Mouse (Mus musculus): ENCODE results near the gene Col5a1.

The Col5a1 gene

DNA sequence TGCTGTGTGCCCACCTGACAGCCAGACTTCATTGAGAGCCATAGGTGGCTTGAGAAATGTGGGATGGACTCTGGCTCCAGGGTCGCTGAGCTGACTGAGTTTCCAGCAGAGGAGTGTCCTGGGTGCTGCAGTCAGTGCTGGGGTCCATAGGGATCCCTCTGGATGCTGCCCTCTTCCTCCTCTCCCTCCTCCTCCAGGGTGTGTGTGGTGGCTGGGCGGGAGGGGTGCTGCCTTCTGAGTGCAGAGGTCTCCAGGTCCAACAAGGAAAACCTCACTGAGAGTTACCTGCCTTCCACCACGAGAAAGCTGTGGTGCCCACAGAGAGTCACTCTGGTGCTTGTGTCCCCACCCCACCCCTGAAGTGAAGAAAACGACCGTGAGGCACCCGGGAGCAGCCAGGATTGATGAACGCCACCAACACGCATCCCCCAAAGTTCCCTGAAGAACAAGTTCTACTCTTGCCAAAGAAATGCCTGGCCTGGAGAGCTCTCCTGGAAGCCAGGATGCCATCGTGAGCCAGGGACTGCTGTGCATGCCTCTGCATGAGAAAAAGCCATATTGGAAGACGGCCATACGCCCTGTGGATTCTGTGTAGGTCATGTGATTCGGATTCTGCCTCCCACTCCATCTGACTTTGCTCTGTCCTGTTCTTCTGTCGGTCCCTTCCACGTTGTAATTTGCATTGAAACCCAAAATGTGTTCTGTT lies 152.3 kb downstream of the Col5a1 start:
- no peak for DNase-seq

DNA sequence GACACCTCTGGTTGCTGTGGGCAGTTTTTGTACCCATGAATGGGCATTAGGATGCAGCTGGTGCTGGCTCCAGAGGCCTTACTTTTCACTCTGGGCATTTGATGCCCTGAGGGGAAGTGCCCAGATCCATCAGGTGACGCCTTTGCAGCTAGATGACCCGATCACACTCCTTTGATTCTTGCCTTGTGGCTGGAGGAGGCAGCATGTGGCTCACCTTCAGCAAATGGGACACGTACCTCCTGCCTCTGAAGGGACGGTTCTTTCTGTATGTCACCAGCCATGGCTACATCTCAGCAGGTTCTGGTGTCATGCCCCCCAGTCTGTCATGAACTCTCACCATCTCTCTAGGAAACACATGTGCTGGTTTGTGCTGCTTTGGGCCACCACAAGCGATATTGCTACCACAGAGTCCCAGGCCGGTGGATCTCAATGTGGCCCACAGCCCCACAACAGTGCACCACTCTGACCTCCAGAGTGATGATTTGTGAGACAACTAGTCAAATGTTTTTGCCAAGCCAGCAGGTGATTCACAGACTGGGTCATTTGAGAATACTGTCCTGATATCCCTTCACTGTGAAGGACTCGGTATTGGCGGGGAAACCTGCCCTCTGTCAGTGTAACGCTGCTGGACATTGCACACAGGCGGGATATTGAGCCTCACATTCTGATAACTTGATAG lies 153.6 kb downstream of the Col5a1 start:
- no peak for DNase-seq

DNA sequence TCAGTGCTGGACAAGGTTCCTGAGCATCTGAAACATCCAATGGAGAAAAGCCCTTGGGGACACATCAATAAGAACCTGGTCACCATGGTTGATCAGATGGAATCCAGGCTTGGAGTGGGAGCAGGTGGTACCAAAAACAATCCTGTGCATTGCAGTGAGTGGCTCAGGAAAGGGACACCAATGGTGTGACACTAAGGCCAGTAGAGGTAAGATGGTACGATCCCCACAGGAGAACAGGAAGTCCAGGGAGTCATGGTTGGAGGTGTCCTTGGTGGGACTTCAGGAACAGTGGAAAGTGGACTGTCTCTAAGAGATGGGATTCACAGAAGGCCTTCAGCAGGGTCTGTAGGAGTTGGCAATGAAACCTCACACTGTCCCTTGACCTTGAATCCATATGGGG lies 154.2 kb downstream of the Col5a1 start:
- no peak for DNase-seq

DNA sequence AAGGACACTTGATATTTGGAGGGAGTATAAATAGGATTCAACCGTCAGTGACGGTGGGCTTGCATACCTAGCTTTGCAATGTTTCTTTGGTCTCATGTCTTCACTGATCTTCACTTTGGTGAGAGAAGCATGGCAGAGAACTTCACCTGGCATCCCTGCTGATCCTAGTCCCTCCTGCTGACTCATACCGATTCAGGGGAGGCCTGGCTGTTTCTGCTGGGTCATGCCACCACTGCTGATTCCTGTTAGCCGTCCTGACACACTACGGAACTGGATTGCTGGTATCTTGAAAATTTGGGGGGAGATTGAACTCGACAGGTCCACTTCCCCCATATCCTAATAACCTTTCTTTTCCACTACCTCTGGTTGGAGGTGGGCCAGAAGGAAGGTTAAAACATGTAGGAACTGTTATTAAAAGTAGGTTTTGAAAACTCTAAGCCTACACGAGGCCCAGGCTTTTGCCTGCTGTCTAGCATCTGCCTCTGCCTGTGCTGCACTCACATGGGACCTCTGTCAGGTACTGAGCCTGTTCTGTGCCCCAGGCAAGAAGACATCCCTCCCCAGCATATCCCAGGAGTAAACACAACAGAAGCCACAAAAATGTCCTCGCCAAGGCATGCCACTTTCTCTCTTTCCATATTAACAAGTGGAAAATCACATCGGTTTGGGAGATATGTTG lies 158.8 kb downstream of the Col5a1 start:
- DNase-seq: no peak

DNA sequence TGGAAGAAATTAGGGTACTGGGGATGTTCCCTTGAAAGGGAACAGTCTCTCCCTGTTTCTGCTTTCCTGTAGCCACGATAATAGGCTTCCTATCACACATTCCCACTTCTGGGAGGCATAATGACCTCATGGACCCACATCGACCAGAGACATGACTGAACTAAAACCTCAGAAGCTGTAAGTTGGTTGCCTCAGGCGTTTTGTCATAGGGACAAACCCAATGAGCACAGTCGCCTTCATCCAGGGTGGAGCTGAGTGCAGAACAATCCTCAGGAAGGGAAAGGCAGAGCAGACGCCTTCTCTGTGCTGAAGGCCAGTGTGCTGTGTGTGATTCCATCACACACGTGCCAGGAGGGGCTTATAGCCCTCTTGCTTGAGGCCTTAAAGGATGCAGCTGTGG lies 160.1 kb downstream of the Col5a1 start:
- no peak for DNase-seq

DNA sequence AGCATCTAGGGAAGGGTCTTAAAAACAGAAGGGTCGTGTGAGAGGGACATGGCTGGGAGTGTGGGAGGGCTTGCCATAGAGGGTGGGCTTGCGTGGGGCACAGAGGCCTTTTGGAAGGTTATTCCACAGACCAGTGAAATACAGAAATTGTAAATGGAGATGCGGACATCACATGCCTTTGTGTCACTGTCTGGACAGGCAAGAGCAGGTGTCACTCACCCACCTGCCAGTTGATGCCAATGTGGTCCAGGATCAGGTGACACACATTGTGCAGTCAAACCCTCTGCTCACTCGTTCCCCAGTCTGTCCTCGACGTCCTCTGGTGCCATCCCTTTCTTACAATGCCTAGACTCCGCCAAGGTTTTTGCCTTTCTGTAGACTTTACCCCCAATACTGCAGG lies 160.9 kb downstream of the Col5a1 start:
- no peak for DNase-seq

DNA sequence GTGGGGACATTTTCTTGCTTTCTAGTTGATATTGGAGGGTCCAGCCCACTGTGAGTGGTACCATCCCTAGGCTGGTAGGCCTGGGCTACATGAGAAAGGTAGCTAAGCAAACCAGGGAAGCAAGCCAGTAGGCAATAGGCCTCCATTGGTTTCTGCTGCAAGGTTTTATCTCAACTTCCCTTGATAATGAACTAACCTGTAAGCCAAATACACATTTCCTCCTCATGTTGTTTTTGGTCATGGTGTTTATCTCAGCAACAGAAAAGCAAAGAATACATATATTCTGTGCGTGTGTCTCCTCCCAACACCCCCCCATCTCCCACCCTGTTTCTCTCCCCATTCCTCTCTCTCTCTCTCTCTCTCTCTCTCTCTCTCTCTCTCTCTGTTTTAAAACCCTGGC lies 173.7 kb downstream of the Col5a1 start:
- DNase-seq: no peak

DNA sequence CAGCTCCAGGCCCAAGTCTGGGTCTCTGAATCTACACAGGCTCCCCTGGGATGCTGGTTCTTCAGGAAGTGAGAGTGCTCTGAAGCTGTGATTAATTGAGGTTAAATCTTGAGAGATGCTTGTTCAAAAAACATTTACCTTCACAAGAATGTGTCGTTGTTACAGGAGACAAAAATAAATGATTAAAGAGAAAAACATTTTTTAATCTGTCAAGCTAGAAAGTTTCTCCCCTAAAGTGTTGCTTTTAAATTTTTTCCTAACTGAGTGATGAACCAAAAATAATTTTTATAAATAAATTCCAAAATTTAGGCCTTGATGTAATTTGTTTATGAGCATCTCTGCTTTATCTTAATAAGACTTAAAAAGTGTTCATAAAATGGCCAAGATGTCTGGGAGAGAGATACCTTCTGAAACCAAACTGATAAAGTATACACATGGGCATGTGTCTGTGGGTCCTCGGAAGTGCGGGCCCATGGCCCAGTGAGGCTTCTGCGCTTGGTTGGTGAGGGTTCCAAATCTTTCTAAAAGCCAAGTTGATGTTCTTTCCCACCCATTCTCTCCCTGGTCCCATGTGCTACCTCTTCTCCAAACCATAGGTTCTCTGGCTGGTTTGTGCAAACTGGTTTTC lies 177.6 kb downstream of the Col5a1 start:
- no peak for DNase-seq

DNA sequence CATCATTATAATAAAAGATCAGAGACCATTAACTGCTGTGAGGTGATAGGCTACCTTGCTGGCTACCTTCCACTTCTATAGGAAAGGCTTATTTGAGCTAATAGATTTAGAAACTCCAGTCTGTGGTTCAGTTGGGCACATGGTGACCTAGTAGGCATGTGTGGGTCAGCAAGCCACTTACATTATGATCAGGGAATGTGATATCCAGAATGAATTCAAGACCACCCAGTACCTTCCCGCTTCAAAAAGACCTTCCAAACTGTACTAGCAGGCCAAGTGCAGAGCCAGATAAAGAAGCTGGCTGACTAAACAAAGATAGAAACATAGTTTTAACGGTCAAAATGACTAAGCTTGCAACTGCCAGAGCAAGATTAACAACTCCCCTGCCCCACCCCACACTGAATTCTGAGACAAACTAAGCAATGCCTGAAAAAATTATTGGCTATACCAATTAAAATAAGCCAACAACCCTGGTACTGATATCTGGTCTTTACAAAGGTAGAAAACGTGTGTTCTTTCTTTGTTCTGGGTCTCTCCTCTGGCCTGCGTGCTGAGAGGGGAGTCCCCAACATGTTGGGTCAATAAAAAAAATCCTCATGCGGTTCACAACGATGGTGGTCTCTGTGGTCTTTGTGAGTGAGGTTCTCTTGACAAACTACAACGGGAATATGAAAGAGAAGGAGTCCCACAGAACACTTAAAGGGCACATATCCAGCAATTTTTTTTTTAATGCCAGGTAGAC lies 178.3 kb downstream of the Col5a1 start:
- DNase-seq: no peak

DNA sequence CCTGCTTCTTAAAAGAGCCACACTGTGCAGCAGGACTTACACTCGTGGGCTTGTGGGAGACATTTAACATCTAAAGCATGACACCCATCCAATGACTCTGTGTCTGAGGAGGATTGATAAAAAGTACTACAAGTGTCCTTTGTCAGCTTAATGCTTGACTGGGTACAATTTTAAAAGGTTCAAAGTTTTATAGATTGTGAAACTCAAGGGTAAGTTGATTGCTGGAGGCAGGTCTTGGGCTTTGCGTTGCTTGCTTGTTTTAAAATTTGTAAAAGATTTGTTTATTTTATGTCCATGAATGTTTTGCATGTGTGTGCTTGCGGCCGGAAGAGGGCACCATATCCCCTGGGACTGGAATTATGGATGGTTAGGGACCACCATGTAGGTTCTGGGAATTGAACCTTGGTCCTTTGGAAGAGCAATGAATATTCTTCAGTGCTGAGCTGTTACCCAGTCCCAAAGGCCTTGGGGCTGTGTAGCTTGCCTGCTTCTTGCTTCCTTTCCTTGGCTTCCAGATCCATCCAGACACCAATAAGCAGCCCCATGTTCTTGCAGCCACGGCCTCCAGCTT lies 178.9 kb downstream of the Col5a1 start:
- no peak for DNase-seq

DNA sequence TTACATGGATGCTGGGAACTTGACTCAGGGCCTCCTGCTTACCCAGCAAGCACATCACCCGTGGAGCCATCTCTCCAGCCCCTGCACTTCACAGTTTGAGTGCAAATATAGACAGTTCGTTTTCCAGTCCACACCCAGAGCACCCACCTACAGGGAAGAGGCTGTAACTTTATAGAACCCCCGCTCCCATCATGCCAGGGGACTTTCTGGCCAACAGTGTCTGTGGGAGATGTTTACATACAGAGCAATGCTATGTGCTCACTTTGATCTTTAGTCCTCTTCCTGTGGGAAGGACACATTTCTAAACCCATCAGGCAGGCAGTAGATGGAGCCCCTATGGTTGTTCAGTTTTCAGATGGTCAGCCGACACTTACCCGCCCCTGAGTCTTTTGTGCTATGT lies 180.5 kb downstream of the Col5a1 start:
- no peak for DNase-seq

DNA sequence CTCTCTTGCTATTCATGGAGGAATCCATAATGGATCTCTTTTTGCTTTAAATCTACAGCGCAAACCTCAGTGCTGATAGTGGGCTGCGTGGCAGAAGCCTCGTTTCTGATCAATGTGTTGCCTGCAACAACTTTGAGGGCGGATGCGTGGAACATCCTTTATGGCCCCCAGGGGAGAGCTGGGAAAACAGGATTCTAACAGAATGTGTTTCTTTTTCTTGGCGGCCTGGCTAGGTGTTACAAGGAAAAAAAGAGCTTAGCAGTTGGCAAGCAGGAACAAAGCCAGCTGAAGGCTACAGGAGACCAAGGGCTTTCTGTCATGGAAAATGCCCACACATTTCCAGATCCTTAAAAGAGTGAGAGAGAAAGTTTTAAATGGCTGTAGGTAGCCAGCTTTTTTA lies 180.9 kb downstream of the Col5a1 start:
- DNase-seq: no peak

DNA sequence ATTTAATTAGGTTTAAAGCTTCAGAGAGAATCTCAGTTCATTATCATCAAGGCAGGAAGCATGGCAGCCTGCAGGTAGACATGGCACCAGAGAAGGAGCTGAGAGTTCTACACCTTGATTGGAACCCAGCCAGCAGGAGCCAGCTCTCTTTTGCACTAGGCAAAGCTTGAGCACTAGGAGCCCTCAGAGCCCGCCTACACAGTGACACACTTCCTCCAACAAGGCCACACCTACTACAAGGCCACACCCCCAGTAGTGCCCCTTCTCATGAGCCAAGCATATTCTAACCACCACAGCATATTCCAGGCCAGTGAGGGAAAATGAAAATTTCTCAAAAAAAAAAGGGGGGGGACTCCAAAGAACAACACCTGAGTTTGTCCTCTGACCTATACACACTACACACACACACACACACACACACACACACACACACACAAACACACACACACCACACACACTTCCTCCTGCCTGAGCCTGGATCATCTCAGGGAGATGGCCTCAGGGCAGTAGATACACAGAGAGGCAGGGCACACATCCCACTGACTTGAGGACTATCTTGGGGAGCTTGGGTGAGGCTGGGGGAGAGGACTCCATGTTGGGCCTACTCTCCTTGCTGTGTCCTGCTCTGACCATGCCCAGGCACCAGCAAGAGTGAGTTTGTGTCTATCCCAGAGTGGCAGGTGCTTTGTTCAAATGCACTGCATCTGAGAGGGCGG lies 181.8 kb downstream of the Col5a1 start:
- peak; percentile 25 for DNase-seq

DNA sequence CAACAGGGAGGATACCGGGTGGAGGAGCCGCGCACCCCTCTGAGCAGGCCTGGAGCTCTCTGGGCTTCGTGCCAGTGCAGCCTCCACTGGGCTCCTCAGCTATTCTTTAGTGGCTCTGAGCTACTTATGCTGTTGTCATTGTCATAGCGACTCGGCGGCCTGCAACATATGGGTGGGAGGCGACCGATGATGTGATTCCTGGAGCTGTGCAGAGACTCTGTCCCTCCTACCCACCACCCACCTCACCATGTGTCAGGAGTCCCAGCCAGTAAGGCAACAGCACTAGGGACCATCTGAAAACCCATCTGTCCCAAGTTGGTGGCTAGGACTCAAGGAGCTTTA lies 182.3 kb downstream of the Col5a1 start:
- DNase-seq: no peak

DNA sequence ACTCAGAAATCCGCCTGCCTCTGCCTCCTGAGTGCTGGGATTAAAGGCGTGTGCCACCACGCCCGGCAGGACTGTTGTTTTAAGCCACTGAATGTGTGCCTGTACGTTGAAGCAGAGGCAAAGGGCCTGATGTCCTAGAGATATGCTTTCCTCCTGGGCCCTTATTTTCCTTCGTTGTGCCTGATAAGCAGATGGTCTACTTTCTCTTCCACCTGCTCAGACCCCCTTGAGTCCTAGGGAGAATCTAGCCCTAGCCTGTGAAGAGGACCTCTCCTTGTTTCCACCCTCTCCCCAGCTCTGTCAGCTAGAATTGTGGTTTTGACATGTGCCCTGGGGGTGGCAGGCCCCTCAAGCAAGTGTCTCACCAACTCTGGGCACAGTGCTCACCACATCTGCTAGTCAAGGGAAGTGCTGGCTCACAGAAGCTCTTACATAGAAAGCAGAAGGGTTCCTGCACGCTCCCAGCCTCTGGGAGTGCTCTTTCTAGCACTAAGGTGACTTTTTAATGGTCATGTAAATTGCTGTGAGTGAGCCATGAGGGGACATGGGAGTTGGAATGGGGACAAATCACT lies 189.5 kb downstream of the Col5a1 start:
- DNase-seq: no peak

DNA sequence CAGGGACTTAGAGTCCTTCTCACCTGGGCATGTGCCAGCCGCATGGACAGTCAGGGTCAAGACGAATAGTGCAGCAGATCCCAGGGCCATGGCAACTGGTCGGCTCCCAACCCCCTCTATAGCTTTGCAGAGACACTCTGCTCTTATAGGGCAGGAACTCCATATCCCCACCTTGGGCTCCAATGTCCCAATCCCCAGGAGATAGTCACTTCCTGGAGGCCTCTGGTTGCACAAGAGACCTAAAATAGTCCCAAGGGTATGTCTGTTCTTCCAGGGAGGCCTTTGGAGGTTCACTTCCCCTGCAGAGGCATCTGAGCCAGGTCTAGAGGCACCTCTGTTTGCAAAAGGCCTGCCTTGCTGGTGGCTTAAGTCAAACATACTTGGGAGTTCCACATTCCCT lies 198.5 kb downstream of the Col5a1 start, which contains the start of gene Fcnb:
Gene Fcnb, minus strand, starts transcription at position 118 of the 400 bp plus-strand sequence.
- DNase-seq: no peak

DNA sequence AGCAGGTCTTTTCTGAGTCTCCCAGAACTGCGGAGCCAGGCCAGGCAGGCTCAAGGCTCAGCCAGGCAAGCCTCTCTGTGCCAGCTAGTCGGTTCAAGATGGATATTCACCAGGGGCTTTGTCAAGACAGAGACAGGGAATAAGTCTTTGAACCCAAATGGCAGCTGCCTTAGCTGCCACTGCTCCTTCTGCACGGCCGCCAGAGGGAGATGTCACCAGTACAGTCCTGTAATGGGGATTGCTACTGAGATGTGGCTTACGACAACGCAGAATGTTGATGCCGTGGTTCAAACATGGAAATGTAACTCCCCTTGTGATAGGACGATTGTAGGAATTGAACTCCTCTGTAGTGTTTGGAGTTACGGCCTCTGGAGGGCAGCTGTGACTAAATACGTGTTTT lies 199.9 kb downstream of the Col5a1 start:
- DNase-seq: peak; percentile 13

DNA sequence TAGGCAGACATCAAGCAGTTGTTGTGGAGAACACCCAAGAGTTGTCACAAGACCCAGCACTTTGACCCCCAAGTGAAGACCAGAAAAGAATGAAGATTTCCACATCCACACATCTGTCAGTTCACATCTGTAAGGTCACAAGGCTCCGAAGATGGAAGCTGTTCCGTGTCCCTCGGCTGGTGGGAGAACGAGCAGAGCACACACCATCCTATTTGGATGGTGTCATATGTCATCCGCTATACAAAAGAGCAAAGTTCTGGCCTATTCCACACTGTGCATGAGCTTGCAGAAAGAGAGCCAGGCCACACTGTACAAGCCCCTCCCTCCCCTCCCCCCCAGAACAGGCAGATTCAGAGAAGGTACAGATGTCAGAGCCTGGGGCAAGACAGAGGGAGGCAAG lies 202.9 kb downstream of the Col5a1 start:
- peak; percentile 33 for DNase-seq

Data from lung, postnatal 10 days (tissue).